In the genomic region with DNA sequence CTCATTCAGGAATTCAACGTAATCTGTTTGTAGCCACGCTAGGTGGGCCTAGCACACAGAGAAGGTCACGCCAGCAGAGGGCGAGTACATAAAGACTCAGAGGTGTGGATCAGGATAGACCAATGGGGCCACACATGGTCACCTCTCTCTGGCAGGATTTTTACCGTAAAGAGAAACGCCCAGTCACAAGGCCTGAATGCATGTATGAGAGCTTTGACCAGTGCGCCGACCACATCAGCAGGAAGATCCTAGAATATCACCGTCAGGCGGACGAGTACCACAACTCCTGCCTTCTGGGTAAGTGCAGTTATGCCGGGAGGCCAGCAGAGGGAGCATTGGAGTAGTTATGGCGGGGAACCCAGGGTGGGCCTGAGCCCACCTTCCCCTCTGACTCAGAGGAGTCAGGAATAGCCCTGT, we compare ENCODE assay signal across 9 mouse cellular contexts. TPM values are rescaled to one million over a fixed set of nuclear protein-coding genes. Genes with fewer than 3 reads are reported as not detected.
DNase-seq lines count a peak whose midpoint lies in the region; ATAC-seq and TF ChIP-seq lines count a peak whose summit lies in the region.
"Had no signal": no experiment of that assay in that cellular context is flagged by ENCODE, and none has a peak within 500 bp of the region (broad histone marks: within the 10 kb centered on the region; RNA-seq: fewer than 3 reads in every experiment).

No protein-coding gene starts in this region.

- peak; percentile 91 for TF ChIP-seq CTCF in brain, embryonic 14.5 days (IDR thresholded peaks at IDR 0.05; ENCODE audit: borderline replicate concordance, extremely low read depth, insufficient read depth, insufficient read length)

- H3K27ac ChIP-seq in forebrain, embryonic 11.5 days (ENCODE audit: low read depth, low read length): no peak overlapping the region
- H3K27ac ChIP-seq: macrophage had no signal

- no peaks in the 10 kb centered on the region for H3K36me3 ChIP-seq in forebrain, embryonic 11.5 days (ENCODE audit: control insufficient read depth, insufficient read depth, low read length)

- no peaks in the 10 kb centered on the region for H3K9me3 ChIP-seq in forebrain, embryonic 11.5 days (ENCODE audit: control insufficient read depth, low read length)

- no peak for TF ChIP-seq POLR2A in brain, embryonic 14.5 days (IDR thresholded peaks at IDR 0.05; ENCODE audit: borderline replicate concordance, extremely low read depth, insufficient read depth, insufficient read length, poor library complexity, severe bottlenecking)

- H3K4me3 ChIP-seq in forebrain, embryonic 11.5 days (ENCODE audit: low read depth, low read length): no peak overlapping the region

- WGBS in forebrain, embryonic 11.5 days: 32% methylated on average over 13 of the region's 13 CpGs

- DNase-seq in heart, adult 11 months: peak; percentile 94
- no peak for DNase-seq in heart, postnatal 25 days (ENCODE audit: low spot score)
- DNase-seq in brain, embryonic 14.5 days (ENCODE audit: low read depth): peak; percentile 65
- peak; percentile 79 for DNase-seq in forebrain, embryonic 11.5 days (ENCODE audit: low spot score)
- peak; percentile 40 to 49 for DNase-seq in layer of hippocampus, postnatal 14 days (ENCODE audit: low spot score in 2 of 2)
- peak; percentile 40 for DNase-seq in lung, postnatal 36 days
- peak; percentile 75 for DNase-seq in right cerebral cortex, postnatal 4 days

- H3K27me3 ChIP-seq in forebrain, embryonic 11.5 days (ENCODE audit: control insufficient read depth, insufficient read depth, low read length): no peaks in the 10 kb centered on the region

- no peaks in the 10 kb centered on the region for H3K4me1 ChIP-seq in forebrain, embryonic 11.5 days (replicated peaks; ENCODE audit: control insufficient read depth, insufficient read depth, low read length)

- H3K9ac ChIP-seq in forebrain, embryonic 11.5 days (ENCODE audit: low read length): no peak overlapping the region

- ATAC-seq in forebrain, embryonic 11.5 days (replicated peaks; ENCODE audit: low FRiP score): no peak
- ATAC-seq in hematopoietic stem cell, adult 5-6 weeks (replicated peaks in 1 of 2; ENCODE audit: insufficient read depth in 1 of 2, low FRiP score in 2 of 2, low TSS enrichment in 1 of 2, low read depth in 1 of 2, poor library complexity in 2 of 2, severe bottlenecking in 2 of 2): peak; percentile 76 to 80

- intact Hi-C loops in heart, postnatal 25 days (cut with DNase I): loop anchor here (2.0 kb wide), 2 partner anchors 89 to 185 kb away; no protein-coding TSS in a partner anchor

- H3K4me2 ChIP-seq in forebrain, embryonic 11.5 days (ENCODE audit: low read depth, low read length, severe bottlenecking): no peak overlapping the region

RNA-seq across cellular contexts. Expression of a gene that starts 23.5 kb away (rescaled TPM):
- total RNA-seq in heart, postnatal 25 days (2021): 10 to 100 TPM in 1 of 2 experiments, 1 to 10 TPM in 1; 9.7 to 11.7 TPM
- polyA plus RNA-seq in brain, embryonic 14.5 days (2012; rRNA removed): 16.5 and 22.7 TPM in 2 replicates
- 9.6 and 13.2 TPM in 2 replicates for polyA plus RNA-seq in forebrain, embryonic 11.5 days (2014; fragmentation: Nextera tagmentation; extraction: Ambion mirVana)
- 14.4 and 15.2 TPM in 2 replicates for total RNA-seq in hematopoietic stem cell, adult 5-6 weeks (2017)
- 10 to 100 TPM; 25.9 to 26.2 TPM for total RNA-seq in layer of hippocampus, postnatal 14 days (2021)

RNA-seq across cellular contexts. Expression of a gene that starts 51.5 kb away (rescaled TPM):
- not detected for total RNA-seq in heart, postnatal 25 days (2021)
- 0.21 and 0.41 TPM in 2 replicates for polyA plus RNA-seq in brain, embryonic 14.5 days (2012; rRNA removed)
- 0.07 and 0.17 TPM in 2 replicates for polyA plus RNA-seq in forebrain, embryonic 11.5 days (2014; fragmentation: Nextera tagmentation; extraction: Ambion mirVana)
- 0.25 TPM in 1 of 2 replicates, not detected in the other for total RNA-seq in hematopoietic stem cell, adult 5-6 weeks (2017)
- under 1 TPM; 0.38 to 0.71 TPM for total RNA-seq in layer of hippocampus, postnatal 14 days (2021)
